Mouse (Mus musculus) ES-Bruce4 (cell line): ENCODE measurements around the gene E4f1. TPM values are rescaled to one million over a fixed set of nuclear protein-coding genes. Genes with fewer than 3 reads are reported as not detected.

Source experiments
- H3K27ac ChIP-seq: 2 replicates; pipeline ENCODE4 v1.5.1; 2012; ENCODE audit warnings: low read length, inconsistent platforms; ENCODE audit not compliant: insufficient read depth
- H3K27me3 ChIP-seq: 2 replicates; pipeline ENCODE4 v1.6.1; 2012; ENCODE audit warnings: mild to moderate bottlenecking, low read length, inconsistent platforms; ENCODE audit not compliant: control insufficient read depth, poor library complexity, insufficient read depth, severe bottlenecking
- H3K36me3 ChIP-seq: 2 replicates; pipeline ENCODE4 v1.6.1; 2012; ENCODE audit warnings: inconsistent platforms, mild to moderate bottlenecking, low read length, moderate library complexity; ENCODE audit not compliant: control insufficient read depth, poor library complexity, insufficient read depth, severe bottlenecking
- H3K4me1 ChIP-seq: one replicate; pipeline ENCODE4 v1.8.1; 2011; ENCODE audit warnings: low read length; ENCODE audit not compliant: control insufficient read depth, insufficient read depth
- H3K4me3 ChIP-seq: 2 replicates; pipeline ENCODE4 v1.5.1; 2011; ENCODE audit warnings: low read depth, mild to moderate bottlenecking, low read length
- H3K9ac ChIP-seq: 2 replicates; pipeline ENCODE4 v1.6.1; 2012; ENCODE audit warnings: low read depth, mild to moderate bottlenecking, inconsistent platforms; ENCODE audit not compliant: poor library complexity, severe bottlenecking
- H3K9me3 ChIP-seq: replicated peaks from 2 replicates; pipeline ENCODE4 v1.6.1; 2012; ENCODE audit warnings: mild to moderate bottlenecking, low read length, inconsistent platforms; ENCODE audit not compliant: control insufficient read depth, poor library complexity, insufficient read depth, severe bottlenecking
- CTCF ChIP-seq: IDR thresholded peaks from one replicate; pipeline ENCODE4 v1.8.1; 2011; ENCODE audit warnings: low read depth, low read length
- EP300 ChIP-seq: IDR thresholded peaks from 2 replicates; pipeline ENCODE4 v1.6.1; 2011; ENCODE audit warnings: low read depth, low read length; ENCODE audit not compliant: insufficient read depth
- POLR2A ChIP-seq: IDR thresholded peaks from one replicate; pipeline ENCODE4 v1.8.1; 2011; ENCODE audit warnings: low read length; ENCODE audit not compliant: insufficient read depth
- polyA plus RNA-seq: library from polyadenylated mRNA; stranded (reverse); fragments of >200 nt; gene quantifications from 2 replicates; pipeline ENCODE4 v1.2.4, GENCODE M21; 2011; ENCODE audit warnings: low read depth; ENCODE audit not compliant: missing spikeins, insufficient read depth, insufficient read length

E4f1 gene
- polyA plus RNA-seq, 1 experiment, result 15.3 TPM

DNA sequence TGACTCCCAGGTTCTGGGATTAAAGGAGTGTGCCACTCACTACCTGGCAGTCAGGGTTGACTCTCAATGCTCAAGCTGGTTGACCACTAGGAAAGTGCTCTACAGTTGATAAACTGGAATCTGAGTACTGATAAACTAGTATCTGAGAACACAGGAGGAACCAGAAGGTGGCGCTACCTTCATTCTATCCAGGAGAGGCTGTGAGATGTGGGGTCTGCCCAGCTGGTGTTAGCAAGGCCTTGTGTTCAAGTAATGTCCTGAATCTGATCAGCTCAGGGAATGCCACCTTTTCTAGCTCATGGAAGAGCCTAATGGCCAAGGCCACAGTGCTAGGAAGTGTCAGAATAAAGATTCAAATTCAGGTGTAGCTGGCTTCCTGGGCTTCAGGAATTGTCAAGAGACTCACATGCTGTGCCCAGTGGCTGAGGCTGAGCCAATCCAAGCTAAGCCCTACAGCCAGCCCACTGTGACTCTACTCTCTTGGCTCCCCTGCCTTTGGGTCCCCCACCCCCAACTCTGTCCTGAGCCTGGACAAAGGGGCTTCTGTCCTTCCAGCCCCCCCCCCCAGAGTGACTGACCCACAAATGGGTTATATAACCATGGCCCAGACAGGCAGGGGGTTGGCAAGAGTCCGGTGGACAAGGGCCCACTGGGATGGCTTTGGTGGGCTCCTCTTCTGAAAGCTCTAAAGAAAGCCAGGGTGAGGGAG lies 24.7 kb upstream of the E4f1 start:
- Histone ChIP-seq H3K9ac (no peak overlapping the region), H3K27ac (no peak overlapping the region), H3K27me3 (no peaks in the 10 kb centered on the region), H3K4me3 (no peak overlapping the region), H3K36me3 (no peaks in the 10 kb centered on the region), H3K4me1 (no peaks in the 10 kb centered on the region), H3K9me3 (no peaks in the 10 kb centered on the region)
- TF ChIP-seq CTCF (peak; percentile 57), POLR2A (no peak), EP300 (no peak)

DNA sequence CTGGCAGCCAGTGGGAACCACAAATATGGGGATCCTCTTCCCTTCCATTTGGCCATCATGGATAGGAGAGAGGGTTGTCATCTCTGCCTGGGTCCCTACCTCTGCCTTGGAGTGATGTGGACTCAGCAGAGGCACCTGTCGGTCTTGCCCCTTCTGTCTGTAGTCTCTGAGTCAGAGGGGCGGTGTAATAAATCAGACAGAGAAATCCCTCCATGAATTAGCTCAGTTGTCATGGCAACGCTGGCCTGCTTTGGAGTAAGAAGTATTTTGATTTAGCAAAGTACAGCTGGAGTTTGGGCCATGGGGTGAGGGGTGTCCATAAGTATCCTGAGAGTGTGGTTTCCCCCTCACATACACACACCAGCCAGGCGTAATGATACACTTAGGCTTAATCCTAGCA lies 20.3 kb upstream of the E4f1 start:
- no peak overlapping the region for H3K4me3 ChIP-seq
- no peak for TF ChIP-seq CTCF
- no peak for TF ChIP-seq EP300
- no peak for TF ChIP-seq POLR2A
- no peaks in the 10 kb centered on the region for H3K27me3 ChIP-seq
- H3K36me3 ChIP-seq, result no peaks in the 10 kb centered on the region
- no peak overlapping the region for H3K9ac ChIP-seq
- H3K9me3 ChIP-seq, result no peaks in the 10 kb centered on the region
- H3K27ac ChIP-seq, result no peak overlapping the region
- H3K4me1 ChIP-seq, result no peaks in the 10 kb centered on the region

DNA sequence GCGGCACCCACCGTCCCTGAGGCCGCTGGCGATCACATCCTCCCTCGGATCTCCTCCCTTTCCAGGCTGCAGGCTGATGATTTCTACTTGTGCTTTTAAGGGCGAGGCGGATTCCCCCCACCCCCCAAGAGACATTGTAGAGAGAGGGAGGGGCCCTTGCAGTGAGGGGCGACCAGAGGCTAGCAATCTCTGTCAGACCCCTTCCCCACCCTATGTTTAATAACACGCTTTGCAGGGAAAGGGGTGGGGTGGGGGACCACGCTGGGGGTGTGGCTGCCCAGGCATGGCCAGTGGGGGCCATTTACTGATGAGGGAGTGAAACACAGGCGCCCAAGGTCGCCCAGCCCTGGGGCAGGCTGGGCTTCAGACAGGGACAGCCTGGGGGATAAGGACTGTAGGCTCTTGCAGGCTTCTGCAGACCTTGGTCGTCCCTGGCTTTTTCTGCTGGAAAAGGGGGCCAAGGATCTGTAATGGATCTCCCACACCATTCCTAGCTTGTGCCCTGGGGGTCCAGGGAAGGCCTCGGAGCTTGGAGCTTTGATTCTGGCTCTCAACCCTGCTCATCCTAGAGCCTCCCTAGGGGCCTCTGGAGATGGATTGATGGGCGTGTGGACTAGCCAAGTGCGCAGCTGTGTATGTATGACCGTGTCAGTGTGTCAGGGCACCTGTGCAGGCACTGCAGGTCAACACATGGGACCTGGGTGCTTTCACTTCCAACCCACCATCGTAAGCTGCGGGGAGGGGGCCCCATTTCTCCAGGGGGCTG lies 19.3 kb upstream of the E4f1 start:
- no peak overlapping the region for H3K27ac ChIP-seq
- peak overlapping the region; percentile 80 for H3K9ac ChIP-seq
- peak overlapping the region; percentile 63 for H3K4me3 ChIP-seq
- H3K36me3 ChIP-seq, result no peaks in the 10 kb centered on the region
- no peaks in the 10 kb centered on the region for H3K27me3 ChIP-seq
- no peak for TF ChIP-seq CTCF
- no peaks in the 10 kb centered on the region for H3K9me3 ChIP-seq
- H3K4me1 ChIP-seq, result no peaks in the 10 kb centered on the region

DNA sequence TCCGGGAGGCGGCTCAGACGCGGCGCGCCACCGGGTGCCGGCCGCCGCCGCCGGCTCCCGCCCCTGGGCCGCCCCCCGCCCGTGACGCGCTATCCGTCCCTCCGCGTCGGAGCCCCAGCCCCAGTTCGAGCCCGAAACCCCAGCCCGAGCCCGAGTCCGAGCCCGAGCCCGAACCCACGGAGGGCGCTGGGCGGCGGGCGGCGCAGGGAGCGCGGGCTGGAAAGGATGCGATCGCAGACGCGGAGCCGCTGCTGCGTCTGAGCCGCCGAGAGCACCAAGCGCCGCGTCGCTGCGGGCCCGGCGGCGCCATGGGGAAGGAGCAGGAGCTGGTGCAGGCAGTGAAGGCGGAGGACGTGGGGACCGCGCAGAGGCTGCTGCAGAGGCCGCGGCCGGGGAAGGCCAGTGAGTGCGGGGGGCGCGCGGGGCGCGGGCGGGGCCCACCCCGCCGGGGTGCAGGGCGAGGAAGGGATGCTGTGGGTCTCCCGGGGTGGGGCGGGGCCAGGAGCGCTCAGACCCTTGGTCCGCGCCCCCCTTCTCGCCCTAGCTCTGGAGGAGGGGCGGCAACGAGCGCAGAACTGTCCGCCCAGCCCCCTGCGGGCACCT lies 18.6 kb upstream of the E4f1 start:
- TF ChIP-seq CTCF, result no peak
- TF ChIP-seq EP300, result no peak
- TF ChIP-seq POLR2A, result no peak

DNA sequence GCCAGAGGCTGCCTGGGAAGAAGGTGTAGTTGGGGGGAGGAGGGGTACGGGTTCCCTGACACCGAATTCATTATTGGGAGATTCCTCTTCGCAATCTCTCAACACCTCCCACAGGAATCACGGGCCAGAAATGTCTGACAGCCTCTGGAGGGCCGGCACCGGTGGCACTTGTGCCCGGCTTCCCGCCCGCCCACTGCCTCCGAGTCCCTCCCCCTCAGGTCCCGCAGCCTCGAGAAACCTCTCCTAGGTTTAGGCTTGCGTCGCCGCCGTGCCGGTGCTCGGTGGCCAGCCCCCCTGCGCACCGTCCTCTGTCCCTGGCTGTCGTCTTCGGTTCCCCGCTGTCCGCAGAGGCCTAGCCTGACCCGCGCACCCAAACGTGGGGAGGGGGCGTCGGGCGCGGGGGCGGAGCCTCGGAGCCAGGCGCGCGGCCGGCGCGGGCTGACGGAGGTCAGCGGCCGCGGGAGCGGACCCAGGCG lies 18.1 kb upstream of the E4f1 start, which contains the start of gene Caskin1:
TSS of gene Caskin1 (plus strand) at position 416 of the 476 bp plus-strand sequence.
- Histone ChIP-seq H3K27ac (no peak within 1 kb of the TSS), H3K4me3 (peak within 1 kb of the TSS; percentile 63), H3K27me3 (no peaks in the 10 kb centered on the region), H3K9me3 (no peaks in the 10 kb centered on the region), H3K4me1 (no peaks in the 10 kb centered on the region), H3K9ac (peak within 1 kb of the TSS; percentile 80), H3K36me3 (no peaks in the 10 kb centered on the region)
- TF ChIP-seq POLR2A (no peak), EP300 (no peak), CTCF (no peak)

More for the DNA sequence above, 18.6 kb upstream of the E4f1 start:
- Histone ChIP-seq H3K4me3 (peak overlapping the region; percentile 63), H3K9ac (peak overlapping the region; percentile 80), H3K4me1 (no peaks in the 10 kb centered on the region), H3K27ac (no peak overlapping the region), H3K27me3 (no peaks in the 10 kb centered on the region), H3K36me3 (no peaks in the 10 kb centered on the region), H3K9me3 (no peaks in the 10 kb centered on the region)
